Mouse (Mus musculus) kidney, postnatal 0 days (tissue): ENCODE results near the gene Khdc1c. TPM values are rescaled to one million over a fixed set of nuclear protein-coding genes. Genes with fewer than 3 reads are reported as not detected.

ENCODE experiments used
- ATAC-seq: fragments of 200-750 bp; cut with Nextera tagmentation; replicated peaks from 2 replicates; pipeline ENCODE4 v1.8.0; 2017; ENCODE audit warnings: low read depth, moderate number of reproducible peaks, moderate TSS enrichment, moderate library complexity; ENCODE audit not compliant: low FRiP score
- DNase-seq: peaks from one replicate; pipeline ENCODE4 v3.0.0-alpha.2; 2016; ENCODE audit warnings: low spot score
- H3K27ac ChIP-seq: fragments of 300-500 bp; sonication (generic); 2 replicates; pipeline ENCODE4 v1.5.1; 2014; ENCODE audit warnings: mild to moderate bottlenecking
- H3K27me3 ChIP-seq: fragments of 300-500 bp; sonication (generic); 2 replicates; pipeline ENCODE4 v1.6.1; 2014; ENCODE audit warnings: low read length, mixed read lengths; ENCODE audit not compliant: insufficient read depth
- H3K36me3 ChIP-seq: fragments of 300-500 bp; sonication (generic); 2 replicates; pipeline ENCODE4 v1.6.1; 2014; ENCODE audit warnings: low read length, mixed read lengths; ENCODE audit not compliant: insufficient read depth
- H3K4me1 ChIP-seq: fragments of 300-500 bp; sonication (generic); replicated peaks from 2 replicates; pipeline ENCODE4 v1.6.1; 2014; ENCODE audit warnings: antibody characterized with exemption, low read length, mixed read lengths; ENCODE audit not compliant: insufficient read depth
- H3K4me2 ChIP-seq: fragments of 300-500 bp; sonication (generic); 2 replicates; pipeline ENCODE4 v1.6.1; 2014; ENCODE audit warnings: mild to moderate bottlenecking, low read length, moderate library complexity, mixed read lengths
- H3K4me3 ChIP-seq: fragments of 300-500 bp; sonication (generic); replicated peaks from 2 replicates; pipeline ENCODE4 v1.5.1; 2014; ENCODE audit warnings: low read depth, low read length
- H3K9ac ChIP-seq: fragments of 300-500 bp; sonication (generic); 2 replicates; pipeline ENCODE4 v1.6.1; 2014; ENCODE audit warnings: low read depth, low read length
- H3K9me3 ChIP-seq: fragments of 300-500 bp; sonication (generic); replicated peaks from 2 replicates; pipeline ENCODE4 v1.6.1; 2016; ENCODE audit warnings: low read length, inconsistent platforms, mixed read lengths
- CTCF ChIP-seq: IDR thresholded peaks from 2 replicates; pipeline ENCODE4 v1.5.1; 2016; ENCODE audit warnings: antibody characterized with exemption, low read depth, mild to moderate bottlenecking, moderate library complexity
- WGBS: fragments of 180-500 bp; shearing (Covaris S2); extraction: QIAGEN DNeasy Blood & Tissue Kit; methylation state at CpG from one replicate; pipeline ENCODE4 v1.1.7; 2014; 5-methylcytosine and 5-hydroxymethylcytosine counted together
- polyA plus RNA-seq: library from polyadenylated mRNA; unstranded; fragments of >200 nt; fragmentation: Nextera tagmentation; extraction: Ambion mirVana; gene quantifications from 2 replicates; pipeline ENCODE4 v1.2.1, GENCODE M21; 2015

The Khdc1c gene
- polyA plus RNA-seq, 1 experiment from 2014 or later: not detected

- no peak for TF ChIP-seq CTCF
- WGBS: 35% methylated on average over 6 of the region's 6 CpGs
- H3K9ac ChIP-seq: no peak overlapping the region
- no peaks in the 10 kb centered on the region for H3K9me3 ChIP-seq
- ATAC-seq (no peak), DNase-seq (peak; percentile 1)
- H3K36me3 ChIP-seq: no peaks in the 10 kb centered on the region
- H3K4me2 ChIP-seq: no peak overlapping the region
- no peaks in the 10 kb centered on the region for H3K4me1 ChIP-seq
- H3K27me3 ChIP-seq: no peaks in the 10 kb centered on the region
- H3K4me3 ChIP-seq: no peak overlapping the region
- H3K27ac ChIP-seq: no peak overlapping the region
These were observed 23.1 kb downstream of the Khdc1c start for GRCm38 (mm10) chr1:21391138-21391671.

GRCm38 (mm10) chr1:21402804-21403203 is 34.7 kb downstream of the Khdc1c start:
- WGBS: 86% methylated on average over 8 of the region's 8 CpGs
- no peak for ATAC-seq
- Histone ChIP-seq H3K4me2 (no peak overlapping the region), H3K4me3 (no peak overlapping the region), H3K4me1 (no peaks in the 10 kb centered on the region), H3K36me3 (no peaks in the 10 kb centered on the region), H3K9me3 (no peaks in the 10 kb centered on the region), H3K9ac (no peak overlapping the region), H3K27ac (no peak overlapping the region), H3K27me3 (no peaks in the 10 kb centered on the region)
- TF ChIP-seq CTCF: no peak
- DNase-seq: no peak

- WGBS: 30% methylated on average over 2 of the region's 2 CpGs
- Histone ChIP-seq H3K27ac (no peak overlapping the region), H3K36me3 (no peaks in the 10 kb centered on the region), H3K9me3 (no peaks in the 10 kb centered on the region), H3K9ac (no peak overlapping the region), H3K4me2 (no peak overlapping the region), H3K27me3 (no peaks in the 10 kb centered on the region), H3K4me1 (no peaks in the 10 kb centered on the region), H3K4me3 (no peak overlapping the region)
- DNase-seq (no peak), ATAC-seq (no peak)
- no peak for TF ChIP-seq CTCF
These were observed 39.1 kb downstream of the Khdc1c start for GRCm38 (mm10) chr1:21407266-21407665.

GRCm38 (mm10) chr1:21411331-21412196 is 43.4 kb downstream of the Khdc1c start:
- Histone ChIP-seq H3K27ac (no peak overlapping the region), H3K27me3 (no peaks in the 10 kb centered on the region), H3K9ac (no peak overlapping the region), H3K4me2 (peak overlapping the region; percentile 25; the same call in 1 of the 2 replicates), H3K9me3 (no peaks in the 10 kb centered on the region), H3K36me3 (no peaks in the 10 kb centered on the region), H3K4me3 (no peak overlapping the region), H3K4me1 (no peaks in the 10 kb centered on the region)
- peak; percentile 88 for TF ChIP-seq CTCF
- peak; percentile 92 for DNase-seq
- ATAC-seq: peak; percentile 61; the same call in 1 of the 2 replicates
- WGBS: 44% methylated on average over 18 of the region's 18 CpGs

GRCm38 (mm10) chr1:21412197-21412555 is 44.0 kb downstream of the Khdc1c start:
- Histone ChIP-seq H3K4me1 (no peaks in the 10 kb centered on the region), H3K27ac (no peak overlapping the region), H3K9ac (no peak overlapping the region), H3K36me3 (no peaks in the 10 kb centered on the region), H3K4me2 (no peak overlapping the region), H3K27me3 (no peaks in the 10 kb centered on the region), H3K4me3 (no peak overlapping the region), H3K9me3 (no peaks in the 10 kb centered on the region)
- no peak for TF ChIP-seq CTCF
- no peak for ATAC-seq
- no peak for DNase-seq
- WGBS: 83% methylated on average over 2 of the region's 2 CpGs

GRCm38 (mm10) chr1:21419370-21419769 is 51.2 kb downstream of the Khdc1c start:
- DNase-seq: peak; percentile 16
- ATAC-seq: no peak
- H3K4me3 ChIP-seq: no peak overlapping the region

More at GRCm38 (mm10) chr1:21419370-21419769, 51.2 kb downstream of the Khdc1c start:
- Histone ChIP-seq H3K27ac (no peak overlapping the region), H3K27me3 (no peaks in the 10 kb centered on the region), H3K36me3 (no peaks in the 10 kb centered on the region), H3K4me2 (no peak overlapping the region), H3K9ac (no peak overlapping the region), H3K4me1 (no peaks in the 10 kb centered on the region), H3K9me3 (no peaks in the 10 kb centered on the region)
- peak; percentile 71 for TF ChIP-seq CTCF

Other genes starting within 250 kb of the Khdc1c start
- 13.8 and 14.1 TPM in 2 replicates for gene Tmem14a, start 149.8 kb upstream of the Khdc1c start, polyA plus RNA-seq
- gene Gsta3, start 127.7 kb upstream of the Khdc1c start, polyA plus RNA-seq: 21.7 and 24.6 TPM in 2 replicates
- not detected in 2 replicates for gene Khdc1a, start 18.7 kb upstream of the Khdc1c start, polyA plus RNA-seq
- gene Khdc1b, start 15.2 kb downstream of the Khdc1c start, polyA plus RNA-seq: 0.07 TPM in 1 of 2 replicates, not detected in the other